Mouse (Mus musculus): Measurements from ENCODE around the gene Cacna1d. TPM values are rescaled to one million over a fixed set of nuclear protein-coding genes. Genes with fewer than 3 reads are reported as not detected.

The Cacna1d gene
- total and polyA plus RNA-seq, 3 experiments, result not detected

- H3K27ac ChIP-seq (ENCODE audit: control insufficient read depth, low read depth, low read length), result no peak overlapping the region
- H3K9ac ChIP-seq (ENCODE audit: control insufficient read depth, low read depth, low read length, poor library complexity, severe bottlenecking), result no peak overlapping the region
- H3K79me2 ChIP-seq (ENCODE audit: control insufficient read depth, insufficient read depth, low read length, poor library complexity), result no peaks in the 10 kb centered on the region
- no peaks in the 10 kb centered on the region for H3K27me3 ChIP-seq (ENCODE audit: control insufficient read depth in 1 of 2, insufficient read depth in 2 of 2, low read length in 2 of 2)
- no peak overlapping the region for H3K4me3 ChIP-seq (ENCODE audit: control insufficient read depth in 1 of 2, insufficient read depth in 1 of 2, low read depth in 2 of 2, low read length in 2 of 2)
- H3K9me3 ChIP-seq (replicated peaks; ENCODE audit: insufficient read depth, low read length), result no peaks in the 10 kb centered on the region
- no peak for DNase-seq (ENCODE audit: low read depth, low spot score)
- no peaks in the 10 kb centered on the region for H3K36me3 ChIP-seq (ENCODE audit: control insufficient read depth in 1 of 2, insufficient read depth in 2 of 2, low read length in 2 of 2)
- TF ChIP-seq ZC3H11A (IDR thresholded peaks at IDR 0.05; ENCODE audit: low read depth, low read length) (no peak), MAX (IDR thresholded peaks at IDR 0.05; ENCODE audit: low read length) (no peak), TAL1 (IDR thresholded peaks at IDR 0.05; ENCODE audit: low read length) (no peak), GATA1 (IDR thresholded peaks at IDR 0.05; ENCODE audit: low read depth, low read length) (no peak), JUND (IDR thresholded peaks at IDR 0.05; ENCODE audit: low read depth, low read length) (no peak)
- H3K4me1 ChIP-seq (ENCODE audit: control insufficient read depth in 1 of 2, insufficient read depth in 2 of 2, low read length in 2 of 2), result peaks cover 0 to 2% of the 10 kb centered on the region in 2 experiments; a peak in 1 of 4 replicates
These were observed 451.8 kb downstream of the Cacna1d start for GRCm38 (mm10) chr14:30039413-30039812.

- Histone ChIP-seq H3K27ac (ENCODE audit: control insufficient read depth, low read depth, low read length) (no peak overlapping the region), H3K36me3 (ENCODE audit: control insufficient read depth in 1 of 2, insufficient read depth in 2 of 2, low read length in 2 of 2) (no peaks in the 10 kb centered on the region), H3K79me2 (ENCODE audit: control insufficient read depth, insufficient read depth, low read length, poor library complexity) (no peaks in the 10 kb centered on the region), H3K9ac (ENCODE audit: control insufficient read depth, low read depth, low read length, poor library complexity, severe bottlenecking) (no peak overlapping the region), H3K4me1 (ENCODE audit: control insufficient read depth in 1 of 2, insufficient read depth in 2 of 2, low read length in 2 of 2) (peaks cover 0 to under 1% of the 10 kb centered on the region in 2 experiments; a peak in 1 of 4 replicates), H3K9me3 (replicated peaks; ENCODE audit: insufficient read depth, low read length) (no peaks in the 10 kb centered on the region), H3K4me3 (ENCODE audit: control insufficient read depth in 1 of 2, insufficient read depth in 1 of 2, low read depth in 2 of 2, low read length in 2 of 2) (no peak overlapping the region), H3K27me3 (ENCODE audit: control insufficient read depth in 1 of 2, insufficient read depth in 2 of 2, low read length in 2 of 2) (no peaks in the 10 kb centered on the region)
- no peak for TF ChIP-seq MAZ (IDR thresholded peaks at IDR 0.05; ENCODE audit: low read depth, low read length)
- TF ChIP-seq MYC (IDR thresholded peaks at IDR 0.05; ENCODE audit: low read depth, low read length), result no peak
- TF ChIP-seq JUND (IDR thresholded peaks at IDR 0.05; ENCODE audit: low read depth, low read length), result no peak
- no peak for TF ChIP-seq ZKSCAN1 (IDR thresholded peaks at IDR 0.05; ENCODE audit: low read depth, low read length)
- TF ChIP-seq TBP (IDR thresholded peaks at IDR 0.05; ENCODE audit: low read depth, low read length), result no peak
- no peak for TF ChIP-seq MYB (IDR thresholded peaks at IDR 0.05; ENCODE audit: low read depth, low read length)
- TF ChIP-seq MAFK (IDR thresholded peaks at IDR 0.05; ENCODE audit: borderline replicate concordance, low read depth, low read length), result no peak
- no peak for TF ChIP-seq CHD1 (IDR thresholded peaks at IDR 0.05; ENCODE audit: low read depth, low read length)
- no peak for TF ChIP-seq TAL1 (IDR thresholded peaks at IDR 0.05; ENCODE audit: low read length)
- no peak for TF ChIP-seq CHD2 (IDR thresholded peaks at IDR 0.05; ENCODE audit: low read length)
- no peak for TF ChIP-seq SMC3 (IDR thresholded peaks at IDR 0.05; ENCODE audit: low read depth, low read length)
- no peak for TF ChIP-seq USF2 (IDR thresholded peaks at IDR 0.05; ENCODE audit: borderline replicate concordance in 1 of 2, insufficient read depth in 1 of 2, low read depth in 1 of 2, low read length in 2 of 2)
- TF ChIP-seq KAT2A (conservative IDR thresholded peaks at IDR 0.05; ENCODE audit: low read depth, low read length), result no peak
- no peak for DNase-seq (ENCODE audit: low read depth, low spot score)
These were observed 452.8 kb downstream of the Cacna1d start for GRCm38 (mm10) chr14:30038431-30038830.

DNA sequence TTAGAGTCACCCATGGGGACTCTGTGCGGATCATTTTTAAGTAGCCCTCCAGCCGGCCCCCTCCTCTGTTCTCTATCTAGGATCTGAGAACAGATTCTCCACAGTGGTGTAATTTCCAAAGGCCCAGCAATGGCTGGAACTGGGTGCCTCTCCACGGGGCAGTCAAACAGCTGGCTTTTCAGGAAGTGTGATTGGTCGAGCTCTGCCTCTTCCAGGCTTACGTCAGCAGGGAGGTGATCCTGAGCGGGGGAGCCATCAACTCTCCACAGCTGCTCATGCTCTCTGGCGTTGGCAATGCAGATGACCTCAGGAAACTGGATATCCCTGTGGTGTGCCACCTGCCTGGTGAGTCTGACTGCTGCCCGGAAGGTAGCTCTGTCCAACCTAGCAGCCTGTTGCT, 457.9 kb downstream of the Cacna1d start:
- Histone ChIP-seq H3K4me3 (ENCODE audit: control insufficient read depth in 1 of 2, insufficient read depth in 1 of 2, low read depth in 2 of 2, low read length in 2 of 2) (no peak overlapping the region), H3K9me3 (replicated peaks; ENCODE audit: insufficient read depth, low read length) (no peaks in the 10 kb centered on the region), H3K36me3 (ENCODE audit: control insufficient read depth in 1 of 2, insufficient read depth in 2 of 2, low read length in 2 of 2) (no peaks in the 10 kb centered on the region), H3K79me2 (ENCODE audit: control insufficient read depth, insufficient read depth, low read length, poor library complexity) (no peaks in the 10 kb centered on the region), H3K27ac (ENCODE audit: control insufficient read depth, low read depth, low read length) (no peak overlapping the region), H3K9ac (ENCODE audit: control insufficient read depth, low read depth, low read length, poor library complexity, severe bottlenecking) (no peak overlapping the region), H3K4me1 (ENCODE audit: control insufficient read depth in 1 of 2, insufficient read depth in 2 of 2, low read length in 2 of 2) (no peaks in the 10 kb centered on the region), H3K27me3 (ENCODE audit: control insufficient read depth in 1 of 2, insufficient read depth in 2 of 2, low read length in 2 of 2) (no peaks in the 10 kb centered on the region)
- DNase-seq (ENCODE audit: low read depth, low spot score), result no peak
- TF ChIP-seq POLR2AphosphoS2 (IDR thresholded peaks at IDR 0.05; ENCODE audit: low read length) (no peak), BHLHE40 (IDR thresholded peaks at IDR 0.05; ENCODE audit: borderline replicate concordance, low read depth, low read length) (no peak)

Measured in MEL (cell line).